Mouse (Mus musculus) cortical plate, adult 2 months (tissue): ENCODE results near the gene Cacnb3.

Experiments used
- CTCF ChIP-seq: fragments of 200-500 bp; IDR thresholded peaks from 2 replicates; pipeline ENCODE4 v1.5.1; 2011; ENCODE audit warnings: mild to moderate bottlenecking, control low read depth, low read length; ENCODE audit not compliant: insufficient read depth; ENCODE audit errors: extremely low read depth
- POLR2A ChIP-seq: fragments of 200-500 bp; IDR thresholded peaks from 2 replicates; pipeline ENCODE4 v1.6.1; 2011; ENCODE audit warnings: mild to moderate bottlenecking, low read length, control low read depth; ENCODE audit not compliant: insufficient read depth; ENCODE audit errors: extremely low read depth

DNA sequence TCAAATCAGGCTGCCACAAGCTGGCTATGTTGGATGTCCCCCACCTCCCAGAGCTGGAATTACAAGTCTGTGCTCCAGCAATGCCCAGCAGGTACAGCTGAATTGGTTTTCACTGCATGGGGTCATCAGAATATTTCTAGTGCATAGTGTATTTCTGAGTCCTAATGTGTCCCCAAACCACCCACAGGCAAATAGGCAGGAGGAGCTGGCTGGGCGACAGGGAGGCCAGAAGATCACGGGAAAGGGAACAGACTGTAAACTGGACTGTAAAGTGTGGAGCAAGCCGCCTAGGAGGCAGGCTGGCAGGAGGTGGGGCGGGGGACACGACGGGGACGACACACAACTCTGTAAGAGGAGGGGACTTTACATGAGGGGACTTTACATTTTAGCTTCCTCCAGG is 8.4 kb upstream of the Cacnb3 start:
- TF ChIP-seq POLR2A (no peak), CTCF (no peak)
